Mouse (Mus musculus) limb, embryonic 11.5 days (tissue): ENCODE data around the gene Rnft2. TPM values are rescaled to one million over a fixed set of nuclear protein-coding genes. Genes with fewer than 3 reads are reported as not detected.

Experiments
- ATAC-seq: fragments of 200-750 bp; cut with Nextera tagmentation; 2 replicates; pipeline ENCODE4 v1.8.0; 2017; ENCODE audit warnings: low read depth; ENCODE audit not compliant: insufficient number of reproducible peaks, low FRiP score, low TSS enrichment
- DNase-seq: peaks from one replicate; pipeline ENCODE4 v3.0.0-alpha.2; 2015; ENCODE audit warnings: low spot score
- H3K27ac ChIP-seq: fragments of 300-500 bp; sonication (generic); replicated peaks from 2 replicates; pipeline ENCODE4 v1.5.1; 2014; ENCODE audit warnings: low read depth, mild to moderate bottlenecking, low read length
- H3K27me3 ChIP-seq: fragments of 300-500 bp; sonication (generic); 2 replicates; pipeline ENCODE4 v1.6.1; 2014; ENCODE audit warnings: mild to moderate bottlenecking, low read length, mixed read lengths; ENCODE audit not compliant: control insufficient read depth, insufficient read depth
- H3K36me3 ChIP-seq: fragments of 300-500 bp; sonication (generic); 2 replicates; pipeline ENCODE4 v1.6.1; 2014; ENCODE audit warnings: mild to moderate bottlenecking, low read length, moderate library complexity, mixed read lengths; ENCODE audit not compliant: control insufficient read depth, insufficient read depth
- H3K4me1 ChIP-seq: fragments of 300-500 bp; sonication (generic); 2 replicates; pipeline ENCODE4 v1.6.1; 2014; ENCODE audit warnings: low read length, mixed read lengths; ENCODE audit not compliant: control insufficient read depth, insufficient read depth
- H3K4me2 ChIP-seq: fragments of 300-500 bp; sonication (generic); 2 replicates; pipeline ENCODE4 v1.6.1; 2014; ENCODE audit warnings: low read depth, mild to moderate bottlenecking, moderate library complexity; ENCODE audit not compliant: severe bottlenecking
- H3K4me3 ChIP-seq: fragments of 300-500 bp; sonication (generic); 2 replicates; pipeline ENCODE4 v1.5.1; 2014; ENCODE audit warnings: low read depth, low read length
- H3K9ac ChIP-seq: fragments of 300-500 bp; sonication (generic); 2 replicates; pipeline ENCODE4 v1.6.1; 2014; ENCODE audit warnings: mild to moderate bottlenecking, low read length
- H3K9me3 ChIP-seq: fragments of 300-500 bp; sonication (generic); 2 replicates; pipeline ENCODE4 v1.6.1; 2016; ENCODE audit warnings: low read length; ENCODE audit not compliant: control insufficient read depth
- WGBS: fragments of 180-500 bp; shearing (Covaris S2); extraction: QIAGEN DNeasy Blood & Tissue Kit; methylation state at CpG from one replicate; pipeline ENCODE4 v1.1.7; 2014; 5-methylcytosine and 5-hydroxymethylcytosine counted together
- polyA plus RNA-seq: library from polyadenylated mRNA; unstranded; fragments of >200 nt; fragmentation: Nextera tagmentation; extraction: Ambion mirVana; gene quantifications from 2 replicates; pipeline ENCODE4 v1.2.1, GENCODE M21; 2014

Rnft2 gene
- polyA plus RNA-seq, 1 experiment from 2014 or later, result 4.0 TPM

DNA sequence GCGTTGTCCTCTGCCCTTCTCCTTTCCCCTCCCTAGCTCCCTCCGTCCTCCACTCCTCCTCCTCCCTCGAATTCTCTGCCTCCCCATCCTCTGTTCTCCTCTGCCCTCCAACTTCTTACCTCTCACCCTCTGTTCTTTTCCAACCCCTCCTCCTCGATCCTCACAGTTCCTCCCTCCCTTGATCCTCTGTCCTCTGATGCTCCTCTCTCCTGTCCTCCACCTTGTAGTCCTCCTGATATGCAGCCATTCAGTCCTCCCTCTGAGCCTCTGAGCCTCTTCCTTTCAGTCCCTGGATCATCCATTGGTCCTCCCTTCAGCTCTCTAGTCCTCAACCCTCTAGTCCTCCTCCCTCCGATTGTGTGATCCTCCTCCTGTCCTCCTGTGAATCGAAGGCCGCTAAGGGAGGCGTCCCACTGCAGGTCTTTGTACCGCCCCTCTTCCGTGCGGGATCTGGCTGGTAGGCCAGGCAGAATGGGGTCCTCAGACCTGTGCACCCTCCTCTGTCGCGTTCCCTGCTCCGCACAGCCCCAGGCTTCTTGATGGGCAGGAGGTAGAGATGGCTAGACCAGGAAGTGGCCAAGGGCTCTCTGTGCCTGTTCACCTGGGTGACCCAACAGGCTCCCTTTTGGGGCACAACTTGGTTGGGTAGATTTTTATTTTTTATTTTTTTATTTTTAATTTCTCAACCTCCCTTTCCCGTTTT, 841 bp upstream of the Rnft2 start:
- H3K9me3 ChIP-seq, result no peaks in the 10 kb centered on the region
- peaks cover 12% of the 10 kb centered on the region for H3K4me1 ChIP-seq
- H3K27me3 ChIP-seq, result no peaks in the 10 kb centered on the region
- DNase-seq (peak; percentile 34), ATAC-seq (peak; percentile 13)
- 7% methylated on average over 15 of the region's 15 CpGs for WGBS
- H3K36me3 ChIP-seq, result no peaks in the 10 kb centered on the region; the same call in 1 of the 2 replicates
- H3K4me3 ChIP-seq, result peak overlapping the region; percentile 70
- H3K27ac ChIP-seq, result no peak overlapping the region; the same call in 1 of the 2 replicates
- H3K9ac ChIP-seq, result peak overlapping the region; percentile 57
- peak overlapping the region; percentile 81 for H3K4me2 ChIP-seq

DNA sequence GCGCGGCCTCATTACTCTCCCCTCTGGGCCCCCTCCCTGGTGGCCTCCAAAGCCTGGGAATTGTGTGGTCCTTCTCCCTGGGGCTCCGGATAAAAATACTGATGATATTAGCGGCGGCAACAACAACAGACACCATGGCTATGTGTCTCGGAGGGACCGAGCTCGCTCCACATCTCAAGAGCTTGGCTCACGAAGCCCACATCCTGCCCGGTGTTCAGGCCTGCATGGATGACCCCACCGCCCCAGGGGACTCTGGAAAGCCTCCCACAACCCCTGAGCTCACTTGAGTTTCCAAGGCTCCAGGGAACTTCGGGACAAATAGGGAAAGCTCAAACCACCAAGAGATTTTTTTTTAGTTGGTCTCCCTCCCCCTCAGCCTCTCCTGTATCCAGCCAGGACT, 5.2 kb downstream of the Rnft2 start:
- no peak overlapping the region for H3K4me2 ChIP-seq
- no peaks in the 10 kb centered on the region for H3K27me3 ChIP-seq
- ATAC-seq, result no peak
- H3K4me1 ChIP-seq, result no peaks in the 10 kb centered on the region
- H3K4me3 ChIP-seq, result no peak overlapping the region
- WGBS, result 88% methylated on average over 12 of the region's 12 CpGs
- no peak overlapping the region for H3K27ac ChIP-seq
- no peaks in the 10 kb centered on the region for H3K9me3 ChIP-seq
- no peak overlapping the region for H3K9ac ChIP-seq
- 0 out of 2 replicates have a peak, but pooled peaks cover 3% of the 10 kb centered on the region for H3K36me3 ChIP-seq
- DNase-seq, result no peak

DNA sequence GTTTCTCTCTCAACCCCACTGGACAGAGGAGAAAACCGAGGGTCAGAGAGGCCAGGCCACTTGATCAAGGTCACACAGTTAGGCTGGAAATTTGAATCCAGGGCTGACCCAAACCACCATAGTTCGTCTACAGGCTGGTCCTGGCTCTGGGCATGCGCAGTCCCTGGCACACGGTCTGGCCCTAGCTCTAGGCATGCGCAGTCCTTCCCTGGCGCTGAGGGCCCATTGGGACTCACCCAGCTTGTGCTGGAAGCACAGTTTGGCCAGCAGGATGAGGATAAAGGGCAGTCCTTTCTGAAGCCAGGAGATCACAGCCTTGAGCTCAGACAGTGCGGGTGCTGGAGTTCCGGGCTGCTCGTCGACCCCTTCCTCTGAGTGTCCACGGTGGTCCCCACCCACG, 8.0 kb downstream of the Rnft2 start:
- no peaks in the 10 kb centered on the region for H3K27me3 ChIP-seq
- 81% methylated on average over 12 of the region's 12 CpGs for WGBS
- no peak overlapping the region for H3K4me2 ChIP-seq
- DNase-seq (no peak), ATAC-seq (no peak)
- 0 out of 2 replicates have a peak, but pooled peaks cover 3% of the 10 kb centered on the region for H3K36me3 ChIP-seq
- no peak overlapping the region for H3K27ac ChIP-seq
- no peaks in the 10 kb centered on the region for H3K9me3 ChIP-seq
- no peak overlapping the region for H3K9ac ChIP-seq
- no peak overlapping the region for H3K4me3 ChIP-seq
- H3K4me1 ChIP-seq, result no peaks in the 10 kb centered on the region

DNA sequence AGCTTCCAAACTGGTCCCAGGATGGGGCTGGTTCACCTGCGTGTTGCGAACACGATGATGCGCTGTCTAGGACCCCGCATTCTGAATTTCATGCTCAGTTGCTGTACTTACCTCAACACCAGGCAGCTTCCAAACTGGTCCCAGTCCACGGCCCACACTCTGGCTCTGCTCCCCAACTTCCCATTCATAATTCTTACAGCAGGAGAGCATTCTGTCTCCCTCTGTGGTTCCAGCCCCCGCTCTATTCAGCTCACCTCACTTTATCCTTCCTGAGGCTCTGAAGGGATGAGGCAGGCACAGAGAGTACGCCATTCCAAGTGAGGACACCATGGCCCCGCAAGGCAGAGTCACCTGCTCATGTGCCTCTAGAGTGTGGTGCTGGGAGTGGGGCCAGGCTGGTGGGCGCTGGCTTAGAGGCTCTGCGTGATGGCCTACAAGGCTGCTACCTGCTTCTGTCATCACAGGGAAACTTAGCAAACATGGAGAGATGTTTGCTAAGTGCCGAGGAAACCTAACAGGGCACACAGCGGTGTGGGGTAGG, 14.8 kb downstream of the Rnft2 start:
- ATAC-seq (no peak), DNase-seq (no peak)
- no peak overlapping the region for H3K27ac ChIP-seq
- H3K36me3 ChIP-seq, result no peaks in the 10 kb centered on the region; the same call in 1 of the 2 replicates
- H3K27me3 ChIP-seq, result no peaks in the 10 kb centered on the region
- H3K4me1 ChIP-seq, result no peaks in the 10 kb centered on the region
- H3K9me3 ChIP-seq, result no peaks in the 10 kb centered on the region
- 96% methylated on average over 13 of the region's 13 CpGs for WGBS
- no peak overlapping the region for H3K4me2 ChIP-seq
- H3K9ac ChIP-seq, result no peak overlapping the region
- H3K4me3 ChIP-seq, result no peak overlapping the region

DNA sequence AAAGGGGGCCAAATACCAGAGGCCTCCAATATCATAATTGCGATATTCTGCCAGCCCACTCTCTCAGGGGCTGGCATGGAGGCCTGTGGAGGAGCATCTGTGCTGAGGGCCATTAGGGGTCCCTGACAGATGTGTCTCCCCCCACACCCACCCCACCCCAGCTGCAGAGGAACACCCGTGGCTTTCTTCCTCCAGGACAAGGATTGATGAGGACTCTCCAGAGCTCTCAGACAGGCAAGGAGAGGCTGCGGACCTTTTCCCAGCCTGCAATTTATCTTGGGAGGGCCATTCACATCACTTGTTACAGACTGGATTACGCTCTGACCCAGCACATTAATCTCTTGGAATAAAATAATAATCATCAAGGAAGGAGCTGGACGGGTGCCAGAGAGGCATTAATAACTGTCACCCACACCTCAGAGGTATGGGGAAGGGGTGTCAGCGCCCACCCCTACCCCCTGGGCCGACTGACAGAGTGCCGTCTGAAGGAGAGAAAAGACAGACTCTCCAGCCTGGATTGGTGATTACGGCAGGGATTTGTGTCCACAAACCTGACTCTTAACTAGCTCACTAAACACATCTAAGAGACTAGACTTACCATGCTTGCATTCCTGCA, 21.7 kb downstream of the Rnft2 start:
- 40% methylated on average over 9 of the region's 9 CpGs for WGBS
- H3K9me3 ChIP-seq, result no peaks in the 10 kb centered on the region
- H3K4me3 ChIP-seq, result no peak overlapping the region
- DNase-seq (no peak), ATAC-seq (no peak)
- H3K4me2 ChIP-seq, result no peak overlapping the region
- H3K27ac ChIP-seq, result no peak overlapping the region
- H3K36me3 ChIP-seq, result no peaks in the 10 kb centered on the region; the same call in 1 of the 2 replicates
- no peaks in the 10 kb centered on the region for H3K4me1 ChIP-seq
- H3K9ac ChIP-seq, result no peak overlapping the region
- H3K27me3 ChIP-seq, result no peaks in the 10 kb centered on the region

DNA sequence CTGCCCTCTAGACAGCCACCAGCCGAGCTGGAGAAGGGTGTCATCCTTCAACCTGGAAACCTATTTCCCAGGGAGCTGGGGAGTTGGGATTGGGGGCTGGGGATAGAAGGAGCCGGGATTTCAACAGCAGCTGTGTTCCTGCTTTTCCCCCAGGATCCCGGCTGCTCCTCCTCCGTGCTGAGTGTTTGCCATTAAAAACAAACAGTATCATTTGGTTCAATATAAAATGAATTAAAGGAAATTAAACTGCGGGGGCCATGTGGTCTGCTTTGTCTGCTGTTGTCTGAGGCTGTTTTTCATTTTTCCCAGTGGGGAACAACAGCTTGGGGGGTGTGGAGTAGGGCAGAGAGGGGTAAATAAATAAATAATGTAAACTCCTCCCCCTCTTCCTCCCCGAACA, 27.5 kb downstream of the Rnft2 start:
- H3K27me3 ChIP-seq, result no peaks in the 10 kb centered on the region
- DNase-seq, result no peak
- H3K36me3 ChIP-seq, result no peaks in the 10 kb centered on the region
- no peak overlapping the region for H3K27ac ChIP-seq
- WGBS, result 71% methylated on average over 6 of the region's 6 CpGs
- no peak overlapping the region for H3K4me3 ChIP-seq
- no peaks in the 10 kb centered on the region for H3K9me3 ChIP-seq
- ATAC-seq, result no peak
- no peak overlapping the region for H3K4me2 ChIP-seq
- no peak overlapping the region for H3K9ac ChIP-seq
- peaks cover 5% of the 10 kb centered on the region; the same call in 1 of the 2 replicates for H3K4me1 ChIP-seq

DNA sequence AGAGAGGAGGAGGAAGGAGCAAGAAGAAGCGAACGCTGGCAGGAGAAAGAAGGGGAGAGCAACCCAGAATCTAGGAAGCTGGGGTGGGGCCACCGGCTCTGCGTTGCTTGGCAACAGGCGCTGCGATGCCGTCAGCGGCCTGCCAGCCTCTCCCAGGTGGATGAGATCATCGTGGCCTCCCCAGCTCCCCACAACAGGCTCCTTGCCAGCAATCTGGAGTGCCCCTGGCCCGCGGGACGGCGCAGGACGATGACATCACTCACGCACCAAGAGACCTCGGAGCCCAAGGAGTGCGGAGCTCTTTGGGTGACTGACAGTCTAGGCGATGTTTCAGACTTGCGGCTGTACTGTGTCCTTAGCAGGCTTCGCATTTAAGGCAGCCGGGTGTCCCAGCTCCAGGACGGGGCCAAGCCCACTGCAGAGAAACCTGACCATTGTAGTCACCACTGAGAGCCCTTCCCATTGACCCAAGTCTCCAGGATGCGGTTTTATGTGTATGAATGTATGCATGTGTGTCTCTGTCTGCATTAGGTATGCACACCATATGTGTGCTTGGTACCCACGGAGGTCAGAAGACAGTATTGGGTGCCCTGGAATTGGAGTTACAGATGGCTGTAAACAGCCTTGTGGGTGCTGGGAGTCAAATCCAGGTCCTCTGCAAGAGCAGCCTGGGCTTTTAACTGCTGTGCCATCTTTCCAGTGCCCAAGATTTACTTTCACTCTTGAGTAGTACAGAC, 30.3 kb downstream of the Rnft2 start:
- DNase-seq (peak; percentile 80), ATAC-seq (peak; percentile 74)
- peak overlapping the region; percentile 33 for H3K4me3 ChIP-seq
- no peaks in the 10 kb centered on the region for H3K9me3 ChIP-seq
- H3K4me2 ChIP-seq, result peak overlapping the region; percentile 63
- no peaks in the 10 kb centered on the region for H3K36me3 ChIP-seq
- H3K27ac ChIP-seq, result no peak overlapping the region
- H3K27me3 ChIP-seq, result no peaks in the 10 kb centered on the region
- WGBS, result 8% methylated on average over 24 of the region's 24 CpGs
- H3K9ac ChIP-seq, result peak overlapping the region; percentile 40
- H3K4me1 ChIP-seq, result peaks cover 5% of the 10 kb centered on the region; the same call in 1 of the 2 replicates

DNA sequence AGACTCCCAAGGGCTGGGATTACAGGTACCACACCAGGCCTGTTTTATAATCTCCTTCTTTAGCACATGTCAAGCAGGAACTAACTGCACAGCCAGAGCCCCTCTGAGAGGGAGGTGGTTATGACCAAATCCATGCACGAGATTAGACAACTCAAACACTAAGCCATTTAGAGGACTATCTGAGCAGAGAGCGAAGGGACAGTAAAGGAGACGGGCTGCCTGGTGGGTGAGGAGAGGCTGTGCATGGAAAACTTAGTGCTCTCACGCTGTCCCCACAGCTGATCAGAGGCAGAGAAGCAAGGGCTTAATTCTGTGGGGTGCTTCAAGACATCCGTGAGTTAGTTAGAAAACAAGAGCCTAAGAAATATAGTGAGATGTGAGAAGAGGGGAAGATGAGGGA, 30.9 kb downstream of the Rnft2 start:
- Histone ChIP-seq H3K27me3 (no peaks in the 10 kb centered on the region), H3K27ac (no peak overlapping the region), H3K4me3 (peak overlapping the region; percentile 33), H3K9me3 (no peaks in the 10 kb centered on the region), H3K4me1 (peaks cover 5% of the 10 kb centered on the region; the same call in 1 of the 2 replicates), H3K36me3 (no peaks in the 10 kb centered on the region), H3K4me2 (peak overlapping the region; percentile 63), H3K9ac (no peak overlapping the region; the same call in 1 of the 2 replicates)
- no peak for ATAC-seq
- no peak for DNase-seq
- 40% methylated on average over 5 of the region's 5 CpGs for WGBS
